Mouse (Mus musculus): ENCODE data around the gene Gadd45g. TPM values are rescaled to one million over a fixed set of nuclear protein-coding genes. Genes with fewer than 3 reads are reported as not detected.
A peak's percentile ranks its signal among the peaks of the same experiment; 100 is the strongest.

Gene Gadd45g
- polyA plus RNA-seq, 1 experiment from 2014 or later = 60.1 TPM

GRCm38 (mm10) chr13:51885594-51885993 lies 39.1 kb downstream of the Gadd45g start:
- no peak for TF ChIP-seq CTCF (IDR thresholded peaks at IDR 0.05; ENCODE audit: low read depth)
- 87% methylated on average over 10 of the region's 10 CpGs for WGBS

GRCm38 (mm10) chr13:51886085-51886484 lies 39.6 kb downstream of the Gadd45g start:
- peak; percentile 16 for DNase-seq (ENCODE audit: low spot score)
- no peak overlapping the region for H3K27ac ChIP-seq
- 46% methylated on average over 6 of the region's 6 CpGs for WGBS

More at GRCm38 (mm10) chr13:51885594-51885993, 39.1 kb downstream of the Gadd45g start:
- no peak overlapping the region for H3K27ac ChIP-seq
- no peaks in the 10 kb centered on the region for H3K27me3 ChIP-seq (ENCODE audit: insufficient read depth, low read length)
- H3K4me3 ChIP-seq (replicated peaks; ENCODE audit: low read depth, low read length) = no peak overlapping the region
- no peaks in the 10 kb centered on the region for H3K36me3 ChIP-seq (ENCODE audit: insufficient read depth, low read length)
- peaks cover 13% of the 10 kb centered on the region for H3K4me1 ChIP-seq (replicated peaks; ENCODE audit: insufficient read depth, low read length)
- H3K9me3 ChIP-seq (replicated peaks; ENCODE audit: low read length) = no peaks in the 10 kb centered on the region
- ATAC-seq (replicated peaks; ENCODE audit: low FRiP score, low read depth) = no peak
- no peak overlapping the region for H3K4me2 ChIP-seq (ENCODE audit: low read length)
- no peak for DNase-seq (ENCODE audit: low spot score)
- H3K9ac ChIP-seq (ENCODE audit: low read depth, low read length) = no peak overlapping the region

GRCm38 (mm10) chr13:51886723-51887122 lies 40.2 kb downstream of the Gadd45g start:
- Histone ChIP-seq H3K9ac (ENCODE audit: low read depth, low read length) (no peak overlapping the region), H3K4me2 (ENCODE audit: low read length) (no peak overlapping the region), H3K36me3 (ENCODE audit: insufficient read depth, low read length) (no peaks in the 10 kb centered on the region), H3K27ac (peak overlapping the region; percentile 50), H3K9me3 (replicated peaks; ENCODE audit: low read length) (no peaks in the 10 kb centered on the region), H3K4me3 (replicated peaks; ENCODE audit: low read depth, low read length) (no peak overlapping the region), H3K27me3 (ENCODE audit: insufficient read depth, low read length) (no peaks in the 10 kb centered on the region), H3K4me1 (replicated peaks; ENCODE audit: insufficient read depth, low read length) (peaks cover 9% of the 10 kb centered on the region)
- peak; percentile 89 for DNase-seq (ENCODE audit: low spot score)
- 33% methylated on average over 10 of the region's 10 CpGs for WGBS
- TF ChIP-seq CTCF (IDR thresholded peaks at IDR 0.05; ENCODE audit: low read depth) = peak; percentile 24; the same call in 1 of the 2 replicates
- ATAC-seq (replicated peaks; ENCODE audit: low FRiP score, low read depth) = no peak

More at GRCm38 (mm10) chr13:51886085-51886484, 39.6 kb downstream of the Gadd45g start:
- Histone ChIP-seq H3K4me2 (ENCODE audit: low read length) (no peak overlapping the region), H3K36me3 (ENCODE audit: insufficient read depth, low read length) (no peaks in the 10 kb centered on the region), H3K4me3 (replicated peaks; ENCODE audit: low read depth, low read length) (no peak overlapping the region), H3K9ac (ENCODE audit: low read depth, low read length) (no peak overlapping the region), H3K27me3 (ENCODE audit: insufficient read depth, low read length) (no peaks in the 10 kb centered on the region), H3K4me1 (replicated peaks; ENCODE audit: insufficient read depth, low read length) (peaks cover 13% of the 10 kb centered on the region), H3K9me3 (replicated peaks; ENCODE audit: low read length) (no peaks in the 10 kb centered on the region)
- TF ChIP-seq CTCF (IDR thresholded peaks at IDR 0.05; ENCODE audit: low read depth) = no peak
- no peak for ATAC-seq (replicated peaks; ENCODE audit: low FRiP score, low read depth)

GRCm38 (mm10) chr13:51888426-51888825 lies 41.9 kb downstream of the Gadd45g start:
- no peak overlapping the region for H3K27ac ChIP-seq
- H3K9ac ChIP-seq (ENCODE audit: low read depth, low read length) = no peak overlapping the region
- 52% methylated on average over 2 of the region's 2 CpGs for WGBS
- peaks cover 6% of the 10 kb centered on the region; the same call in 1 of the 2 replicates for H3K4me1 ChIP-seq (replicated peaks; ENCODE audit: insufficient read depth, low read length)
- no peaks in the 10 kb centered on the region for H3K27me3 ChIP-seq (ENCODE audit: insufficient read depth, low read length)
- no peaks in the 10 kb centered on the region for H3K9me3 ChIP-seq (replicated peaks; ENCODE audit: low read length)
- no peak for TF ChIP-seq CTCF (IDR thresholded peaks at IDR 0.05; ENCODE audit: low read depth)
- H3K4me3 ChIP-seq (replicated peaks; ENCODE audit: low read depth, low read length) = no peak overlapping the region
- H3K36me3 ChIP-seq (ENCODE audit: insufficient read depth, low read length) = no peaks in the 10 kb centered on the region
- DNase-seq (ENCODE audit: low spot score) = no peak
- no peak overlapping the region for H3K4me2 ChIP-seq (ENCODE audit: low read length)
- ATAC-seq (replicated peaks; ENCODE audit: low FRiP score, low read depth) = no peak

GRCm38 (mm10) chr13:51891825-51892532 lies 45.5 kb downstream of the Gadd45g start:
- H3K4me1 ChIP-seq (replicated peaks; ENCODE audit: insufficient read depth, low read length) = peaks cover 3% of the 10 kb centered on the region; the same call in 1 of the 2 replicates
- H3K4me2 ChIP-seq (ENCODE audit: low read length) = no peak overlapping the region
- H3K27me3 ChIP-seq (ENCODE audit: insufficient read depth, low read length) = no peaks in the 10 kb centered on the region
- no peak overlapping the region for H3K9ac ChIP-seq (ENCODE audit: low read depth, low read length)
- no peak overlapping the region for H3K27ac ChIP-seq
- H3K36me3 ChIP-seq (ENCODE audit: insufficient read depth, low read length) = no peaks in the 10 kb centered on the region
- DNase-seq (ENCODE audit: low spot score) = no peak
- H3K9me3 ChIP-seq (replicated peaks; ENCODE audit: low read length) = no peaks in the 10 kb centered on the region; the same call in 1 of the 2 replicates
- H3K4me3 ChIP-seq (replicated peaks; ENCODE audit: low read depth, low read length) = no peak overlapping the region
- 85% methylated on average over 6 of the region's 6 CpGs for WGBS
- ATAC-seq (replicated peaks; ENCODE audit: low FRiP score, low read depth) = no peak
- no peak for TF ChIP-seq CTCF (IDR thresholded peaks at IDR 0.05; ENCODE audit: low read depth)

GRCm38 (mm10) chr13:51897579-51897978 lies 51.1 kb downstream of the Gadd45g start:
- WGBS = 81% methylated on average over 3 of the region's 3 CpGs
- H3K9ac ChIP-seq (ENCODE audit: low read depth, low read length) = no peak overlapping the region
- H3K27me3 ChIP-seq (ENCODE audit: insufficient read depth, low read length) = no peaks in the 10 kb centered on the region
- H3K4me1 ChIP-seq (replicated peaks; ENCODE audit: insufficient read depth, low read length) = 0 out of 2 replicates have a peak, but pooled peaks cover under 1% of the 10 kb centered on the region
- H3K4me3 ChIP-seq (replicated peaks; ENCODE audit: low read depth, low read length) = no peak overlapping the region
- H3K27ac ChIP-seq = no peak overlapping the region
- TF ChIP-seq CTCF (IDR thresholded peaks at IDR 0.05; ENCODE audit: low read depth) = no peak
- H3K36me3 ChIP-seq (ENCODE audit: insufficient read depth, low read length) = no peaks in the 10 kb centered on the region
- 0 out of 2 replicates have a peak, but pooled peaks have one; percentile 59 for ATAC-seq (replicated peaks; ENCODE audit: low FRiP score, low read depth)
- DNase-seq (ENCODE audit: low spot score) = no peak
- no peak overlapping the region for H3K4me2 ChIP-seq (ENCODE audit: low read length)
- no peaks in the 10 kb centered on the region; the same call in 1 of the 2 replicates for H3K9me3 ChIP-seq (replicated peaks; ENCODE audit: low read length)

Other genes with a start within 250 kb of the Gadd45g start
- gene Cks2, start 201.4 kb upstream of the Gadd45g start, polyA plus RNA-seq (2015; fragmentation: Nextera tagmentation; extraction: Ambion mirVana) = 249 and 253 TPM in 2 replicates
- gene Secisbp2, start 195.0 kb upstream of the Gadd45g start, polyA plus RNA-seq (2015; fragmentation: Nextera tagmentation; extraction: Ambion mirVana) = 34.9 and 36.5 TPM in 2 replicates
- 23.8 and 24.6 TPM in 2 replicates for gene Sema4d, start 52.9 kb upstream of the Gadd45g start, polyA plus RNA-seq (2015; fragmentation: Nextera tagmentation; extraction: Ambion mirVana)